Mouse (Mus musculus): Measurements from ENCODE around the gene Ptprn2. TPM values are rescaled to one million over a fixed set of nuclear protein-coding genes. Genes with fewer than 3 reads are reported as not detected.

The Ptprn2 gene
- not detected for total RNA-seq (2021)
- long read RNA-seq, experiment 1 = 0 reads
- long read RNA-seq, experiment 2 = 0 reads

DNA sequence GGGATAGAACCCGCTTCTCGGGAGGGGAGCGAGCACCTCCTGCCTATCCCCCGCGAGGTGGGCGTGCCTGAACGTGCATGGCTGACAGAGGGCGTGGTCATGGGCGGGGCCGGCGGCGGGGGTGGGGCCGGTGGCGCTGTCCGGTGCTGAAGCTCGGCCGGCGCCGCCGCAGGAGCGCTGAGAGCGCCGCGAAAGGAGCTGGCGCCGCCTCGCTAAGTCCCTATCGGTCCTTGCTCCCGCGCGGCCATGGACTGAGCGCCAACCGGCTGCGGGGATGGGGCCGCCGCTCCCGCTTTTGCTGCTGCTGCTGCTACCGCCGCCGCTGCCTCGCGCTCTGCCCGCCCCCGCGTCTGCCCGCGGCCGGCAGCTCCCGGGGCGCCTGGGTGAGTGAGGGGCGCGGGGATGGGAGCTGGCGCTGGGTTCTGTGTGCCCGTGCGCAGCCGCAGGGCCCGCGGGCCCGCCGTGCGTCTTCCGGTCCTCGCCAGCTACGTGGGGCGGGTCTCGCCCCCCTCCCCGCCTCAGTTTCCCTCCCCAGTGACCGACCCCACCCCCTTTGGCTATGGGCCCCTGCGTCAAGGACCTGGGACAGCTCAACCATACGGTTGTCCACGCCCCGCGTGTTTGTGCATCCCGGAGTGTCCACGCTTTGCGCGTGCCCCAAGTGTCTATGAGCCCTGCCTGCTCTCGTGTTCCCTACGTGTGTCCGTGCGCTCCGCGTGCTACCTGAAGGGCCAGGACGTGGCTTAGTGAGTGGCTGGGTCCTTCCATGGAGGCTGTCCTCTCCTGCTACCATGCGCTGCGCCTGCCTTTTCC, at the start of gene Ptprn2:
Gene Ptprn2 (plus strand): TSS at position 130 of the 813 bp plus-strand sequence.
- intact Hi-C loops (cut with DNase I; ENCODE audit: low total_unique reads) = no loop called here
- peak; percentile 57 for DNase-seq

DNA sequence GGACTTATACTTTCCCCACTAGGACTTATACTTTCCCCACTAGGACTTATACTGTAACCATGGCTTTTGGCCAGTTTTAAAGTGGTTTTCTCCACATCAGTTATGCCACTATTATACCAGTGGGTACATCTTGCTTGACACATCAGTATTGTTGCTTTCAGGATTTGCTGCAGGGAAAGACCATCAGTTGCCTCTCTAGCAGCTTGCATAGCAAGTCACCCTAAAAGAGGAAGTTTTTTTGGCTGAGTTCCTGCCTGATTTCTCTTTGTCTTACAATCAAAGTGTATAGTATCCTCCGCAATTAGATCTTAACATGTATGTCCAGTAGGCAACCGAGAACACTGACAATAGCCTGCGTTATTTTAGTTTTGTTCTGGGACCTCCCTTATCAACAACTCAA, 49.4 kb upstream of the Ptprn2 start:
- no peak for DNase-seq
- intact Hi-C loops (cut with DNase I; ENCODE audit: low total_unique reads) = no loop called here

DNA sequence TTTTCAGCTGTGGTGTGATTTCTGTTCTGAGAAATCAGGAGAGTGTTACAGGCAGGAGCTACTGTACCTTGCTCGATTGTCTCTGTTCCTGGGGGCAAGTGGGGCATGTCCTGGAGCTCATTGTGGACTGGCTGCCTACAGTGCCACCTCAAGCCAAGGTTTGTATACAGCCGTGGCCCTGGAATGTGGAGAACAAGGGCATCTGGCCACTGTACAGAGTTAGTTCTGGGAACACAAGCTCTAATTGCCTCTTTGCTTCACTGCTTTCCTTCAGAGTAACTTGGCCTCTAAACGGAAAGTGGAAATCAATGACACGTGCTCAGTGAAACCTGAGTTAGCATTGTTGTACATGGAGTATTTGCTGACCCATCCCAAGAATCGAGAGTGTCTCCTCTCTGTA, 46.9 kb upstream of the Ptprn2 start:
- no peak for DNase-seq
- intact Hi-C loops (cut with DNase I; ENCODE audit: low total_unique reads) = no loop called here

DNA sequence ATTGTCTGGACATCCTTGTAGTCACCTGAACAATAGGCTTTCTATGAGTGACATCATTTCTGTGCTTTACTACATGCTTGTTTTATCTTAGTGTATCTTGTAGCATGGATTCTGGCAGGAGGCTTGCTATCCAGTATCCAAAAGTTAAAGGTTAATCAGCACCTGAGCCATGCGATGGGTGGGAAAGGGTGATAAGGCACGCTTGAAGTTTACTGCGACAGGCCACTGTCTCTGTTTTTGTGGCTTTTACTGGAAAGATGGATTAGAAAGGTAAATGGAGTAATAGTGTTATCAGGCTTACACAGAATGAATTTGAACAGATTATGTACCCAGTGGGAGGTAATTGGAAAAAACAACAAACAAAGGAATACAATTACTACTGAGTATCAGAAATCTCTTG, 43.3 kb upstream of the Ptprn2 start:
- intact Hi-C loops (cut with DNase I; ENCODE audit: low total_unique reads) = no loop called here
- no peak for DNase-seq

DNA sequence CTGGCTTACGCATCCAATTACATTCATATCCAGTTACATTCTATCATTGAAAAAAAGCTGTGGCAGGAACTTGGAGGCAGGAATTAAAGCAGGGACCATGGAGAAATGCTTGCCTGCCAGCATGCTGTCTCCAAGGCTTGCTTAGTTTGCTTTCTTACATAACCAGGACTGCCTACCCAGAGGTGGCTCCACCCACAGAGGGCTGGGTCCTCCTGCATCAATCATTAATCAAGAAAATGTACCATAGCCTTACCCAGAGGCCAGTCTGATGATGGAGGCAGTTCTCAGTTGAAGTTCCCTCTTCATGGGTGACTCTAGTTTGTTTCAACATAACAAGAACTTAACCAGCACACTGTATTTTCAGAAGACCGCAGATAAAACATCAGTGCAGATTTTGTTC, 36.0 kb upstream of the Ptprn2 start:
- no peak for DNase-seq
- intact Hi-C loops (cut with DNase I; ENCODE audit: low total_unique reads) = no loop called here

DNA sequence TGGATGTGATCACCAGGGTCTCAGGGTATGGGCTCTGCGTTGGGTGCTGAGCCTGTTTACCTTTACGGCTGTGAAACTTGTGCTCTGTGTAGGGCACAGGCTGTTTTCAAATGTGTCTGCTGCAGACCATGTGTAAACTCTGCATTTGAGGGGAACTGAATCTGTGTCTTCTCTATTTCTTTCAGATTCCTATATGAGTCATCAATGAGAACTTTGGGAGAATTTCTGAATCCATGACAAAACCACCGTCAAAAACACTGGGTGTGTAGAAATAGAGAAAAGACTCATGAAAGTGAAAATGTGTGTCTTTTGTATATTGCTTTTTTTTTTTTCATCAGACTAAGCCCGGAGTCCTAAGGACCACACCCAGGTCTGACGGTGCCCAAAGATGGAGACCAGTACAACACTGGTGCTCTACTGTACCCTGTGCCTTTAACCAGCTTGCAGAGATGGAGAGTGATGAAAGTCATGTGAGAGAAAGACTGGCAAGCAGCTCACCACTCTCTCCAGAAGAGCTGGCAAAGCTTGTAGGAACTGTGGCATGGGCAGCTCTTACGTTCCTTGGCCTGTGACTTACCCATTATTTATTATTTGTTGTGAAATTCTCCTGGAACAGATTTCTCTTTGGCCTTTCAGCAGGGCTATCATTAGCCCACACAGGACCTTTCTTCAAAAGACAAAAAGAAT, 25.0 kb upstream of the Ptprn2 start:
- intact Hi-C loops (cut with DNase I; ENCODE audit: low total_unique reads) = no loop called here
- no peak for DNase-seq

DNA sequence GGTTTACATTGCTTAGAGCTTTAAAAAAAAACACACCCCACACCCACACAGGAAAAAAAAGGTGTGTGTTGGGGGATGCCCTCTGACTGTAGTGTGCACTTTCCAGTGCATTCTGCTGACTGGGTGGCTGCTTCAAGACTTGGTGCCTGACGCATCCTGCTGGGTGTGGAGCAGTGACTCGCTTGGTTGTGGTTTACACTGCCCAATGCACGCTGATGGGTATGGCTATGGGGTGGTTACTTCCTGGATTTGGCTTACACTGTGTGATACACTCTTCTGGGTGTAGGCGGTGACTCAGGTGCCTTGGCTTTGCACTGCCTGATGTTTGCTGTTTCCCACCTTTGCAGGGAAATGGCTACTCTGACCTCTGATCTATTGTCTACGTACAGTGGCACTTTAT, 18.5 kb upstream of the Ptprn2 start:
- intact Hi-C loops (cut with DNase I; ENCODE audit: low total_unique reads) = no loop called here
- no peak for DNase-seq

DNA sequence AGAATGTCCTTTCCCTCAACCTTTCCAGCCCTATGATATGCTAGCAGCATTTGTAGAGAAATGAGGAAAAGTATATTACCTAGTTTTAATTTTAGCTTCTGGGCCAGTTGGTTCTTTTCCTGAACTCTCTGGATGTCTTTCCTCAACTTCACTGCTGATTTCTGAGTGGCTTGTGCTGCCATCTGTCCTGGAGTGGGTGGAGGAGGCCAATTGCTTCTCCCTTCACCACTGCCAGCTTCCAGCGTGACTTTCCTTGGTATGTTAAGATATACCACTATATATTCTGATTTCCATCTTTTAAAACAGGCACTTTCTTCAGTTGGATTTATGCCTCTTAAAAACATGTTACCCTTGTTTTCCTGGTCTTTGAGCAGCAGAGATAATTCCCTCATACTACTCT, 17.2 kb upstream of the Ptprn2 start:
- intact Hi-C loops (cut with DNase I; ENCODE audit: low total_unique reads) = no loop called here
- no peak for DNase-seq

DNA sequence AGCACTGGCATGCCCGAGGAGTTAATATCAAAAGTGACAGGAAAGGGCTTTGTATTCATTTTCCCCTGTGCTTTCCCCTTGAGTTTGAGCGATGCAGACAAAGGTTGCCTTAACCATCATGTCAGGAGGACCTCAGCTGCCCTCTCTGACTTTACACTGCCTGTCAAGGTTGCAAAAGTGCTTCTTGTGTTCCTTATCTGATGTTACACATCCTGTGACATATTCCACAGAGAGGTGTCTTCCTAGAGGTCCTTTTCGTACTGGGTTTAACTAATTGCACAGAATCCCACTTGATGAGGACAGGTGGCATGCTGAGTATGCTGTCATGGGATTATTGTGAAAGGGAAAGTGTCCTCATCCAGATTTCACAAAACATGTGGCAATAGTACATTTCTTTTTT, 16.4 kb upstream of the Ptprn2 start:
- intact Hi-C loops (cut with DNase I; ENCODE audit: low total_unique reads) = no loop called here
- DNase-seq = no peak

DNA sequence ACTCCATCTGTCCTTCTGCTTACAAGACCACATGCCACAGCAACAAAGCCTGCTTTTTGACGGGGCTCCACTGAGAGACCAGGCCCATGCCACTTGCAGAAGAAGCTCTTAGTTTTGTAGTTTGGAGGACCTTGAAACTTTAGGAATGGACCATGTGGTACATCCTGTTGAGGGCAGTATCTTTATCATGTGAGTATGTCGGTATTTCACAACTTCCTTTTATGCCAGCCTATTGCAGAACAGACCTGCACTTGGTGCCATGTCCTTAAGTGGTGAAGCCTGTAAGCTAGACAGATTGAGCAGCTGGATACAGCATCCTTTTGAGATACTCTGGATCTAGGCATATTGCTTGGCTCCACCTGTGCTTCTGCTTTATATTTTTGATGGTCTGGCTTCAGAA, 12.3 kb upstream of the Ptprn2 start:
- intact Hi-C loops (cut with DNase I; ENCODE audit: low total_unique reads) = no loop called here
- no peak for DNase-seq

DNA sequence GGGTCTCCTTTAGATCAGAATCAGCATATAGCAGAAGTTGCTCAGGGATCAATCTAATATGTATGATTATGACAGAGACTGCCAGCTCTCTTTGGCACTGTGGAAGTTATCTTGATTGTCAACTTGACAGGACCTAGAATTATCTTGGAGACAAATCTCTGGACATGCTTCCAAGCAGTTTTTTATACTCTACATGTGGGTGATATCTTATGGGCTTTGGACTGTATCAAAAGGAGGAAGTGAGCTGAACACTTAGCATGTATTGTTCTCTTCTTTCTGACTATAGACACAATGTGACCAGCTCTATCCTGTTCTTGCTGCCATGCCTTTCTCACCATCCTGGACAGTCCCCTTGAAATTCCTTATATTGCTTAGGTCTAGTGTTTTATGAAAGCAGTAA, 11.8 kb upstream of the Ptprn2 start:
- intact Hi-C loops (cut with DNase I; ENCODE audit: low total_unique reads) = no loop called here
- no peak for DNase-seq

DNA sequence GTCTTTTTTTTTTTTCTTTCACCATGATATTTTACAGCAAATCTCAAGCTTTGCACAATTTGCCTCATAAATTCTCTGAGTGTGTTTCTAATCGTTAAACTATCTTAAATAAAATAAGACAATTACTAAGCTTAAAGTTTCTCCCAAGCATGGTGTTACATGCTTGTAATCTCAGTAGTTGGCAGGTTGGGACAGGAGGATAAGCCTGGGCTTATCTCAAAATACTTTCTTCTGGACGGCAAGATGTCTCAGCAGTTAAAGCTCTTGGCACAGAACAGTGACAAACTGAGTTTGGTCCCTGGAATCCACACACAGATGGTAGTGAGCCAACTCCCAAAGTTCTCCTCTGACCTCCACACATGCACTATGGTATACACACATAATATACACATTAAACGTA, 10.8 kb upstream of the Ptprn2 start:
- intact Hi-C loops (cut with DNase I; ENCODE audit: low total_unique reads) = no loop called here
- no peak for DNase-seq

DNA sequence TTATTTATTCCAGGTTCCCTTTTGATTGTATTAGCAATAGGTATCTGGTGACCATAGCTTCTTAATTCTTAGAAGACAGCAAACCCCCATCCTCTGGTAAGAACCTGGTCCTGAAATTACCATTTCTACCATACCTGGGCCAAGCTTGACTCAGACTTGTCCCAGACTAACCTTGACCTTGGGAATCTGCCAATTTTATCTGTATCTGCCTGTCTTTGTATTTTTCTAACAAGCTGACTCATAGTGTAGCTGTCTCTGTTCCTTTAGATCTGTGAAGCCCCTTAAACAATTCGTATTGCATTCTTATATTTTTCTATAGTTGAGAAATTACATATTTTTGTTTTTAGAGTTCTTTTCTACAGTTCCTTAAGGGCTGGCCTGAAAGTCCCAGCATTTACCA, 6.7 kb upstream of the Ptprn2 start:
- intact Hi-C loops (cut with DNase I; ENCODE audit: low total_unique reads) = no loop called here
- DNase-seq = no peak

DNA sequence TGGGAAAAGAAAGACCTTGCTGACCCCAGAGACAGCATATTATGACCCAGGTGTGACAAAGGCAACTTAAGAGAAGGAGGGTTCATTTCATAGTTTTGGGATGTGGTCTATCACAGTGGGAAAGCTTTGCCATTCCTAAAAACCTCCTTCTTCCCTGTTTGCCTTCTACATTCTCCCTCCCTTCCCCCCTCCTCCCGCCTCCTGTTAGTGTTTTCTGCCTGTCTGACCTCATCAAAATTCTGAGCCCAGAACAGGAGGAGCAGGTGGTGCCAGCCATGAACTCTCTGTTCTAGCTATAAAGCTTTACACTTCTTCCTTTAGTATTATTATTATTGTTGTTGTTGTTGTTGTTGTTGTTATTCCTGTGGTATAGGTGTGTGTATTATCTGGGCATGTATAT, 3.6 kb upstream of the Ptprn2 start:
- intact Hi-C loops (cut with DNase I; ENCODE audit: low total_unique reads) = no loop called here
- no peak for DNase-seq

DNA sequence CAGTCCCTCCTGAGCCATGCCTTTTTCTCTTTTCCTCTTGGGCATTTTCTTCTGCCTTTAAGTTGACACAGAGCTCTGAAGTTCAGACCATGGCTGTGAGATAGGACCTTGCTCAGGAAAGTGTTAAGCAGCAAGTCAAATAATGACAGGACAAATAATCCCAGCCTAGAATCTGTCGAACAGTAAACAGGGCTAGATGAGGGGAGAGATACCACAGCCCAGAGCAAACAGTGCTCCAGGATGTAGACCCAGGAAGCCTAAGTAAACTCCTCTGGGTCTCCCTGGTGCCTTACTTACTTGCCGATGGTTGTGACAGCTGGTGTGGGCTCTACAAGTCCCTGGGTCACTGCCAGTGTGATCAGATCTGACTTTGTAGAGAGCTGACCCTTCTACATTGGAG, 1.9 kb upstream of the Ptprn2 start:
- DNase-seq = no peak
- intact Hi-C loops (cut with DNase I; ENCODE audit: low total_unique reads) = no loop called here

DNA sequence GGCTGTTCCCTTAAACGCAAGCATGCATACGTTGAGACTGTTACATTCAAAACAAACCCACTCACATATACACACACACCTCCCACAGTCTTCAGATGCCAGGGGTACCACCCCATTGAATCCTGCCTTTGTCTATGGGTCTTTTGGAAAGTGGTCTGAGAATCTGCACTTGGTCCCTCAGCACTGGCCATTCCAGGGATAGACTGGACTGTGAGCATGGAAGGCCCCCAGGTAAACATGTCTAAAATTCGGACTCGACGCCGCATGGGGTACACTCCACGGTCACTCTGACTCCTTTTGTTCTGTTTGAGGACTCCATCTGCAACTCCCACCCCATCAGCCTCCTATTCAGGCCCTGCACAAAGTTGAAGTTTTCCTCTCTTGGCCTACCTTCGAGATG, 529 bp upstream of the Ptprn2 start:
- intact Hi-C loops (cut with DNase I; ENCODE audit: low total_unique reads) = no loop called here
- DNase-seq = no peak

DNA sequence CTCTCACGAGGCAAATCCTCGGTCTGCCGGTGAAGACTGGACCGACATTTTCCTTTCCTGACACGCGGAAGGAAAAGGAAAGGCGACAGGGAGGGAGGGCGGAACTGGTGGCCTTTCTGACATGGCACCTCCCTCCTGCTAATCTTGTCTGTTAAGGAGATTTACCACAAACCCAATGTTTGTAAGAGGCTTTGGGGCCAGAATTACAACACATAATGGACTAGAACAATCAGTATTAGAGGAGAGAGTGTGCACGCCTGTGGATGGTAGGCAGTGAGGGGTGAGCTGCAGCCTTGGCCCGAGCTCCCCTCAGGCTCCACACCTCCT, 847 bp downstream of the Ptprn2 start:
- no peak for DNase-seq
- intact Hi-C loops (cut with DNase I; ENCODE audit: low total_unique reads) = no loop called here

DNA sequence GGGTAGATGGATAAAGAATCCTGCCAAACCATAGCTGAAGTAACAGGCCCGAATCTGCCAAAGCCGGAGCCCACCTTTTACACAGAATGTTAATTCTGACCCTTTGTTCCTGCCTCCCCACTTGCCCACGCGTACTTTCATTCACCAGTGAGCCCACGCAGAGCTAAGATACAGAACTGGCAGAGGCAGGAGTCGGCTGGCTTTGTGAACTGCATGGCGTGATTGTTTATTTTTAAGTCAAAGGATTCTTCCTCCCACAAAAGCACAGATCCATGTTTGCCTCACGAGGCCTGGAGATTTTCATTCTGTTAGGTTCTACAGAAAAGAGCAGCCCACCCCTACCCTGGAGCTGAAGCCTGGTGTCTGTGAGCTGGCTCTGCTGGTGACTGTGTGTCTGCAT, 3.3 kb downstream of the Ptprn2 start:
- no peak for DNase-seq
- intact Hi-C loops (cut with DNase I; ENCODE audit: low total_unique reads) = no loop called here

DNA sequence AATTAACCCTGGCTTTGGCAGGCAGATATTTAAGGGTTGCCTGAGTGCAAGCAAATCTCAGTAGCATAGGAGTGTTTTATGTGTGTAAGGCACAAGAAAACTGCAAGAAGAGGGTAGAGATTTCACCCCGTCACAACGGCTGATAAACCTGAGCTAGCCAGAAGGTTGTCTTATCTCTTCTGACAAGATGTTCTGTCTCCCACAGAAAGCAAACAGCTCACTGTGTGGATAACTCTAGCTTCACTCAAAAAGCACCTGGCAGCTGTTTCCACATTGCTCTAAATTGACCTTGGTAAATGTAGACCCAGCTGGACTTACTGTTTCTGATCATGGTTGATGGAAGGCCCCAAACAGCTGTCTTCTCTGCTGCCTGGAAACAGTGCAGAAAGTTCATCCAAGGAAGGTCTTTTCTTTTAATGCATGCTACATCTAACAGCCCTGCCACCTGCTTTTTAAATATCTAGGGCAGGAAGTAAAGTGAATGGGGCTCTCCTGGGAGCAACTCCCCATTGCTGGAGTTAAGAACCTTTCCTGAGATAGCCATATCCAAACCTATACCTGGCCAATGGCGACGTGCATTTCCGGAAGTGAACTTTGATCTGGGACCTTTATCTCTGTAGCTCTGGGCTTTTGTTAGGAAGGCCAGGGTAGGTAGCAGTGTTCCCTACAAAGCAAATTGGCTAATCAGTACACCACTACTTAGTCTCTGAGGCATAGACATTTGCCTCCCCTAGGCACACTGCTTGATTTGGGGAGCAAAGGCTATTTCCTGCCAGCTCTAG, 5.2 kb downstream of the Ptprn2 start:
- no peak for DNase-seq
- intact Hi-C loops (cut with DNase I; ENCODE audit: low total_unique reads) = no loop called here

DNA sequence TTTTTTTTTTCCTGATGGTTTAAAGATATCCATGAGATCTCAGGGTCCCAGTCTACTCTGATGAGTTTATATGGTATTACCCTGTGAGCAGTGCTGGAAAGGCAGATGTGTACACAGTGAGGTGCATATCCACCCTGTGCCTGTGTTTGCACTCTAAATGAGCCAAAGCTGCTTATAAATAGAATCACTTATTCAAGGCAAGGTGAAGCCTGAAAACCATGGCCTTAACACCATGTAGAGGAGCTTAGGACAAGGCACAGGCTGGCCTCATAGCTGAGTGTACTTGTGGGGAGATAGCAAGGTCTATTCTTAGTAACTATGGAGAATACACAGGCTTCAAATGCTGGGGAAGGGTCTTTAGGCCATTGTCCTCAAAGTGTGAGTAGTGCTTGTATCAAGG, 13.1 kb downstream of the Ptprn2 start:
- intact Hi-C loops (cut with DNase I; ENCODE audit: low total_unique reads) = no loop called here
- DNase-seq = no peak

DNA sequence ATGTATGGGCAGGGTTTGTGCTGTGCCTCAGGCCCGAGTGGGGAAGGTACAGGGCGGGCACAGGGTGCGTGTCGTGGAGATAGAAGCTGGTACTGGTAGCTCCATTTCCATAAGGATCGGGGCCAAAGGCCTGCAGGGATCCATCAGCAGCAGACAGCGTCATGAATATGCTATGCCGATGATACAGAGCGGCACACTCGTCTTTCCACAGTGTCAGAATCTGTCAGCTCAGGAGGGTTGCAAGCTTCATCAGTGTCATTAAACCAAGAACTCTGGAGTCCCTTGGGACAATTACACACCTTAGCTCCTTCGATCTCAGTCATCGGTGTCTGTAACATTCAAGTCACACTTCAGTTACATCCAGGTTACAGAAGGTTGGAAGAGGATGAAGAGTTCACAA, 15.1 kb downstream of the Ptprn2 start:
- DNase-seq = no peak
- intact Hi-C loops (cut with DNase I; ENCODE audit: low total_unique reads) = no loop called here

Measured in gastrocnemius, postnatal 14 days (tissue).